Mouse (Mus musculus): ENCODE data around the gene Ncoa6.

DNA sequence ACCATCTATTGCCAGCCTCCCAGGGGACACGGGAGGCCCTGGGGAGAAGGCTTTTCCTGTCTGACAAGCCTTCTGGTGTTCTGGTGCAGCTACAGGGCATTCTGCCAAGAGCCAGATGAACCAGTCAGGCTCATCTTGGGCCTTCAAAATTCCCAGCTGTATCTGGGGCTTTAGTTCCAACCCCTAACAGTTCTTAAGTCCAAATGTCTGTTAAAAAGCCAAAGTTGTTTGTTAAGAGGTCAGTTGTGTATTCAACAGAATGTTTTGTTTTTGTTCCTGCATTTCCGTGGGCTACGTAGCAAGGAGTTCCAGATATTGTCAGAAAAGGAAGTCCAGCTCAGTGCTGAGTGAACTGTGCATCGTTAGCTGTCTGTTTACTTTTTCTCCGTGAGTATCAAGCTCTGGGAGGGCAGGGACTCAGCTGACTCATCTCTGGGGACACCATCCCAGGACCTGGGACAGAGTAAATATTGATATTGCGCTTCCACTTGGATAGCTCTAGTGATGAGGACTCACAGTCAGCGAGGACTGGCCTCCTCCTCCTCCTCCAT lies 104.3 kb downstream of the Ncoa6 start:
- TF ChIP-seq POLR2A (IDR thresholded peaks at IDR 0.05; ENCODE audit: control insufficient read depth, low read depth, low read length) (no peak), CTCF (IDR thresholded peaks at IDR 0.05; ENCODE audit: control insufficient read depth, insufficient read depth, insufficient replicate concordance, low read depth, low read length) (no peak)
